Mouse (Mus musculus) cerebellum, adult 2 months (tissue): Measurements from ENCODE around the gene Nell1.

Experiments used
- CTCF ChIP-seq: fragments of 200-500 bp; IDR thresholded peaks from 2 replicates; pipeline ENCODE4 v1.5.1; 2011; ENCODE audit warnings: low read depth, mild to moderate bottlenecking, control low read depth, low read length, moderate library complexity, borderline replicate concordance; ENCODE audit not compliant: insufficient read depth
- POLR2A ChIP-seq: fragments of 200-500 bp; IDR thresholded peaks from 2 replicates; pipeline ENCODE4 v1.6.1; 2011; ENCODE audit warnings: low read length, control low read depth, borderline replicate concordance; ENCODE audit not compliant: insufficient read depth

DNA sequence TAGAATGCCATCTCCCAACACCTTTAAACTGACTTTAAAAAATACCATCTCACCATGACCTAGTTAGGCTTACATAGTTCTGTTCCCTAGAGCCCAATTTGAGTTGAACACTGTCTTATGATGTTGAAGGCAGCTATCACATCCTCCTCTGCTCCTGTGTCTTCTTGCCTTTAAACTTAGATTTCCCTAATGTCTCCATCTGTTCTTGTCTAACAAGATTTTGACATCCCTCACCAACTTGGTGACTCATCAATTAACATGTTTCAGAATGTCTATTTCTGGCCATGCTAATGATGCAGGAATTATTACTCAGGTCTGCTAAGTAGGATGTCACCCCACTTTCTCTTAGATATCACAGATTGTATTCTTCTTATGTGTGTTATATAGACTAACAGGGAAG is 532.4 kb downstream of the Nell1 start:
- TF ChIP-seq CTCF (no peak), POLR2A (no peak)
